Mouse (Mus musculus) small intestine, adult 2 months (tissue): Measurements from ENCODE around the gene Oas1c.

Source experiments
- CTCF ChIP-seq: fragments of 200-500 bp; IDR thresholded peaks from 2 replicates; pipeline ENCODE4 v1.5.1; 2012; ENCODE audit warnings: low read depth, mild to moderate bottlenecking, control low read depth, inconsistent platforms, low read length, moderate library complexity, mixed read lengths; ENCODE audit not compliant: insufficient replicate concordance, insufficient read length; ENCODE audit errors: extremely low read depth
- POLR2A ChIP-seq: fragments of 200-500 bp; IDR thresholded peaks from 2 replicates; pipeline ENCODE4 v1.6.1; 2012; ENCODE audit warnings: low read depth, mild to moderate bottlenecking, control low read depth, inconsistent platforms, low read length, moderate library complexity

- no peak for TF ChIP-seq POLR2A
- no peak for TF ChIP-seq CTCF
Measured at GRCm38 (mm10) chr5:120818999-120819398, 6.7 kb upstream of the Oas1c start.
